Mouse (Mus musculus) common myeloid progenitor, adult 5-6 weeks (primary cell): ENCODE data around the gene Slamf7. TPM values are rescaled to one million over a fixed set of nuclear protein-coding genes. Genes with fewer than 3 reads are reported as not detected.

Experiments used
- ATAC-seq: replicated peaks from 2 replicates; pipeline ENCODE4 v1.8.0; 2016; ENCODE audit warnings: low read depth, mild to moderate bottlenecking, moderate TSS enrichment, inconsistent platforms; ENCODE audit not compliant: poor library complexity, severe bottlenecking
- total RNA-seq: library from RNA; stranded (forward); fragments of 200-1000, 187-1606 nt; gene quantifications from 2 replicates; pipeline ENCODE4 v1.2.3, GENCODE M21; 2017

Gene Slamf7
- total RNA-seq, 1 experiment from 2014 or later, result 0.27 TPM

GRCm38 (mm10) chr1:171640796-171641195 lies 12.0 kb downstream of the Slamf7 start:
- no peak for ATAC-seq

- ATAC-seq, result no peak
Observed at GRCm38 (mm10) chr1:171638686-171639085, 14.1 kb downstream of the Slamf7 start.

GRCm38 (mm10) chr1:171637101-171637500 lies 15.7 kb downstream of the Slamf7 start:
- no peak for ATAC-seq

- ATAC-seq, result no peak
Observed at GRCm38 (mm10) chr1:171635696-171636095, 17.1 kb downstream of the Slamf7 start.

GRCm38 (mm10) chr1:171631447-171631846 lies 21.4 kb downstream of the Slamf7 start:
- ATAC-seq, result peak; percentile 89

- ATAC-seq, result 0 out of 2 replicates have a peak, but pooled peaks have one; percentile 7
Observed at GRCm38 (mm10) chr1:171630912-171631311, 21.9 kb downstream of the Slamf7 start.

- ATAC-seq, result no peak
Observed at GRCm38 (mm10) chr1:171630041-171630440, 22.8 kb downstream of the Slamf7 start.

GRCm38 (mm10) chr1:171629168-171629567 lies 23.7 kb downstream of the Slamf7 start:
- no peak for ATAC-seq

- no peak for ATAC-seq
Observed at GRCm38 (mm10) chr1:171627801-171628200, 25.0 kb downstream of the Slamf7 start.

GRCm38 (mm10) chr1:171620091-171620490 lies 32.7 kb downstream of the Slamf7 start:
- ATAC-seq, result no peak

- peak; percentile 27; the same call in 1 of the 2 replicates for ATAC-seq
Observed at GRCm38 (mm10) chr1:171619645-171620044, 33.2 kb downstream of the Slamf7 start.

GRCm38 (mm10) chr1:171619001-171619400 lies 33.8 kb downstream of the Slamf7 start:
- peak; percentile 91 for ATAC-seq

GRCm38 (mm10) chr1:171616881-171617515 lies 35.8 kb downstream of the Slamf7 start:
- ATAC-seq, result peak; percentile 54

- peak; percentile 55; the same call in 1 of the 2 replicates for ATAC-seq
Observed at GRCm38 (mm10) chr1:171613962-171614361, 38.9 kb downstream of the Slamf7 start.

GRCm38 (mm10) chr1:171610781-171611180 lies 42.1 kb downstream of the Slamf7 start:
- ATAC-seq, result peak; percentile 50; the same call in 1 of the 2 replicates

- ATAC-seq, result peak; percentile 42; the same call in 1 of the 2 replicates
Observed at GRCm38 (mm10) chr1:171610026-171610425, 42.8 kb downstream of the Slamf7 start.

GRCm38 (mm10) chr1:171607176-171607575 lies 45.7 kb downstream of the Slamf7 start, which contains the start of gene Ly9:
Gene Ly9 (minus strand): TSS chr1:171607410.
- peak; percentile 76 for ATAC-seq

- no peak for ATAC-seq
Observed at GRCm38 (mm10) chr1:171606656-171607055, 46.2 kb downstream of the Slamf7 start.

GRCm38 (mm10) chr1:171604686-171605085 lies 48.1 kb downstream of the Slamf7 start:
- ATAC-seq, result no peak

- ATAC-seq, result peak; percentile 66; the same call in 1 of the 2 replicates
Observed at GRCm38 (mm10) chr1:171584584-171584983, 68.3 kb downstream of the Slamf7 start.
